Mouse (Mus musculus) G1E (cell line): ENCODE measurements around the gene Abcb5.

ENCODE experiments used
- CTCF ChIP-seq: IDR thresholded peaks from 2 replicates; pipeline ENCODE4 v1.5.1; 2012; ENCODE audit warnings: low read depth, low read length, inconsistent platforms, mixed read lengths
- GATA1 ChIP-seq: IDR thresholded peaks from 2 replicates; pipeline ENCODE4 v1.6.1; 2012; ENCODE audit warnings: borderline replicate concordance, low read length, inconsistent platforms, mixed read lengths
- POLR2AphosphoS5 ChIP-seq: IDR thresholded peaks from 2 replicates; pipeline ENCODE4 v1.6.1; 2012; ENCODE audit warnings: low read depth, low read length, inconsistent platforms; ENCODE audit not compliant: insufficient replicate concordance
- TAL1 ChIP-seq: conservative IDR thresholded peaks from 2 replicates; pipeline ENCODE4 v1.6.1; 2012; ENCODE audit warnings: low read depth, low read length, inconsistent platforms, mixed read lengths

GRCm38 (mm10) chr12:118838260-118838659 is 128.0 kb downstream of the Abcb5 start:
- TF ChIP-seq POLR2AphosphoS5 (no peak), CTCF (no peak), GATA1 (no peak), TAL1 (no peak)
